In the genomic region with DNA sequence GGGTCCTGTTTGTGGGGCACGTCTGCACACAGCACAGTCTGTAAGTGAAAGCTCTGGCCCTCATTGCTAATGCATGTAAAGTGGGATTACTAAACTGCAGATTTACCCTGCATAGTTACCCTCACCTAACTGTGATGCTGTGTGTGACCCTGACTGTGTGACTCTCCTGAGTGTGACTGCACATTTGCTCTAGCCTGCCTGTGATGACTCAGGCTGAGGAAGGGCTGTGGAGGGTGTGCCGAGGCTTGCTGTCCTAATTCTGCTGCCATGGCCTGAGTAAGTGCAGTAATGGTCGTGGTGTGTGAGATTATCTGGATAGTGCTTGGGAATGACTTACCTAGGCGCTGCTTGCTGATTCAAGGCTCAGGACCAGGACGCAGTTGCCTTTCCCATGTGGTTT, we compare ENCODE assay signal across 20 mouse cellular contexts. TPM values are rescaled to one million over a fixed set of nuclear protein-coding genes. Genes with fewer than 3 reads are reported as not detected.
DNase-seq lines count a peak whose midpoint lies in the region; ATAC-seq and TF ChIP-seq lines count a peak whose summit lies in the region.
"Had no signal": no experiment of that assay in that cellular context is flagged by ENCODE, and none has a peak within 500 bp of the region (broad histone marks: within the 10 kb centered on the region; RNA-seq: fewer than 3 reads in every experiment).

No protein-coding gene starts in this region.

- no peak overlapping the region for H3K27ac ChIP-seq in embryonic facial prominence, embryonic 12.5 days
- H3K27ac ChIP-seq in embryonic facial prominence, embryonic 10.5 days (replicated peaks), result no peak overlapping the region
- no peak overlapping the region for H3K27ac ChIP-seq in heart, adult 2 months
- H3K27ac ChIP-seq: embryonic facial prominence, embryonic 13.5 days; forebrain, embryonic 13.5 days; heart, embryonic 13.5 days; hindbrain, embryonic 15.5 days had no signal

- peak; percentile 10; the same call in 1 of the 2 replicates for ATAC-seq in embryonic facial prominence, embryonic 12.5 days (ENCODE audit: insufficient number of reproducible peaks, insufficient read depth, low FRiP score, low TSS enrichment)
- ATAC-seq: forebrain, embryonic 13.5 days; forebrain, postnatal 0 days; intestine, embryonic 16.5 days had no signal

- DNase-seq in embryonic facial prominence, embryonic 10.5 days (ENCODE audit: low spot score), result no peak
- peak; percentile 14 for DNase-seq in NIH3T3 (ENCODE audit: low read depth)
- peak; percentile 20 for DNase-seq in adrenal gland, postnatal 25 days
- DNase-seq in lung, adult 2 months, result no peak
- DNase-seq in c-Kit-positive CD71-positive TER-119-positive erythroid progenitor cells, embryonic 14.5 days (ENCODE audit: low spot score), result no peak
- no peak for DNase-seq in heart, adult 2 months
- DNase-seq: cerebellum, adult 2 months; cerebellum, postnatal 10 days; embryo, embryonic 11 days; forebrain, postnatal 0 days; gastrocnemius, postnatal 14 days; heart, postnatal 36 days; kidney, adult 2 months had no signal

- no peak for TF ChIP-seq POLR2A in lung, adult 2 months (IDR thresholded peaks at IDR 0.05; ENCODE audit: borderline replicate concordance, extremely low read depth, low read depth, low read length)
- TF ChIP-seq POLR2A in heart, adult 2 months (IDR thresholded peaks at IDR 0.05; ENCODE audit: insufficient read depth, low read depth, low read length), result no peak

- no peak overlapping the region for H3K9ac ChIP-seq in embryonic facial prominence, embryonic 12.5 days
- H3K9ac ChIP-seq in heart, adult 2 months (ENCODE audit: low read depth, low read length), result no peak overlapping the region
- H3K9ac ChIP-seq: embryonic facial prominence, embryonic 13.5 days; forebrain, embryonic 13.5 days; forebrain, postnatal 0 days; heart, embryonic 13.5 days; hindbrain, embryonic 15.5 days had no signal

- H3K27me3 ChIP-seq in embryonic facial prominence, embryonic 12.5 days, result no peaks in the 10 kb centered on the region
- H3K27me3 ChIP-seq in embryonic facial prominence, embryonic 10.5 days (replicated peaks; ENCODE audit: low read depth, poor library complexity, severe bottlenecking), result no peaks in the 10 kb centered on the region
- no peaks in the 10 kb centered on the region for H3K27me3 ChIP-seq in heart, adult 2 months (ENCODE audit: control insufficient read depth, insufficient read depth, low read length)
- H3K27me3 ChIP-seq: embryonic facial prominence, embryonic 13.5 days; forebrain, embryonic 13.5 days; heart, embryonic 13.5 days; hindbrain, embryonic 15.5 days had no signal

- H3K79me2 ChIP-seq in heart, adult 2 months (replicated peaks; ENCODE audit: control insufficient read depth, insufficient read depth, low read length), result no peaks in the 10 kb centered on the region

- no peak for TF ChIP-seq EP300 in heart, adult 2 months (IDR thresholded peaks at IDR 0.05; ENCODE audit: insufficient read depth, low read depth, low read length)

- intact Hi-C loops in heart, adult 2 months (cut with DNase I), result no loop called here

- WGBS in embryonic facial prominence, embryonic 12.5 days, result 70% methylated on average over 5 of the region's 5 CpGs
- WGBS in embryonic facial prominence, embryonic 10.5 days, result 75% methylated on average over 5 of the region's 5 CpGs
- 77% methylated on average over 5 of the region's 5 CpGs for WGBS in lung, adult 2 months
- WGBS in heart, adult 2 months, result 71% methylated on average over 5 of the region's 5 CpGs

- H3K4me3 ChIP-seq in embryonic facial prominence, embryonic 12.5 days, result no peak overlapping the region
- H3K4me3 ChIP-seq in embryonic facial prominence, embryonic 10.5 days, result no peak overlapping the region
- no peak overlapping the region for H3K4me3 ChIP-seq in lung, adult 2 months (replicated peaks; ENCODE audit: extremely low read depth, low read depth, low read length)
- no peak overlapping the region for H3K4me3 ChIP-seq in heart, adult 2 months
- H3K4me3 ChIP-seq: embryonic facial prominence, embryonic 13.5 days; forebrain, embryonic 13.5 days; heart, embryonic 13.5 days; hindbrain, embryonic 15.5 days had no signal

- no peaks in the 10 kb centered on the region for H3K9me3 ChIP-seq in embryonic facial prominence, embryonic 12.5 days
- H3K9me3 ChIP-seq in embryonic facial prominence, embryonic 10.5 days, result no peaks in the 10 kb centered on the region
- H3K9me3 ChIP-seq: embryonic facial prominence, embryonic 13.5 days; forebrain, embryonic 13.5 days; heart, embryonic 13.5 days; hindbrain, embryonic 15.5 days had no signal

- H3K4me1 ChIP-seq in embryonic facial prominence, embryonic 12.5 days, result no peaks in the 10 kb centered on the region
- H3K4me1 ChIP-seq in embryonic facial prominence, embryonic 10.5 days, result no peaks in the 10 kb centered on the region
- no peaks in the 10 kb centered on the region for H3K4me1 ChIP-seq in lung, adult 2 months (ENCODE audit: control insufficient read depth, insufficient read depth, low read length)
- no peaks in the 10 kb centered on the region for H3K4me1 ChIP-seq in heart, adult 2 months (ENCODE audit: control insufficient read depth, insufficient read depth, low read length)
- H3K4me1 ChIP-seq: embryonic facial prominence, embryonic 13.5 days; forebrain, embryonic 13.5 days; heart, embryonic 13.5 days; hindbrain, embryonic 15.5 days had no signal

- H3K4me2 ChIP-seq in embryonic facial prominence, embryonic 12.5 days (replicated peaks), result no peak overlapping the region
- H3K4me2 ChIP-seq: embryonic facial prominence, embryonic 13.5 days; forebrain, embryonic 13.5 days; heart, embryonic 13.5 days; hindbrain, embryonic 15.5 days had no signal

- H3K36me3 ChIP-seq in embryonic facial prominence, embryonic 12.5 days, result no peaks in the 10 kb centered on the region
- H3K36me3 ChIP-seq in embryonic facial prominence, embryonic 10.5 days (replicated peaks), result no peaks in the 10 kb centered on the region
- no peaks in the 10 kb centered on the region for H3K36me3 ChIP-seq in heart, adult 2 months (ENCODE audit: control insufficient read depth, insufficient read depth, low read length)
- H3K36me3 ChIP-seq: embryonic facial prominence, embryonic 13.5 days; heart, embryonic 13.5 days; hindbrain, embryonic 15.5 days had no signal

- no peak for TF ChIP-seq CTCF in lung, adult 2 months (IDR thresholded peaks at IDR 0.05; ENCODE audit: insufficient read depth, low read length)
- no peak for TF ChIP-seq CTCF in heart, adult 2 months (IDR thresholded peaks at IDR 0.05)

RNA-seq across cellular contexts. Expression of a gene that starts 52.2 kb away (rescaled TPM):
- 3.1 and 3.8 TPM in 2 replicates for polyA plus RNA-seq in embryonic facial prominence, embryonic 12.5 days (2016; fragmentation: Nextera tagmentation; extraction: Ambion mirVana)
- 0.52 and 1.0 TPM in 2 replicates for polyA plus RNA-seq in embryonic facial prominence, embryonic 10.5 days (2016; fragmentation: Nextera tagmentation; extraction: Ambion mirVana)
- total RNA-seq in adrenal gland, postnatal 25 days (2021), result 0.90 and 1.1 TPM in 2 replicates
- 0.19 and 0.26 TPM in 2 replicates for polyA plus RNA-seq in lung, adult 2 months (2012; rRNA removed)
- 1 to 10 TPM in 1 of 2 experiments, under 1 TPM in 1; 0.94 to 1.3 TPM for total RNA-seq in heart, adult 2 months (2021)
- 1.2 and 1.9 TPM in 2 replicates for polyA plus RNA-seq in heart, adult 2 months (2012; rRNA removed)
- total RNA-seq: common myeloid progenitor, adult 5-6 weeks had no signal

Comparison
In these comparisons a context has a peak if more than half of its experiments do, and no peak if none do; other contexts are left out.
1. DNase-seq: peak in NIH3T3 (single experiment) and adrenal gland, postnatal 25 days (single experiment); none in embryonic facial prominence, embryonic 10.5 days (single experiment), lung, adult 2 months (single experiment), c-Kit-positive CD71-positive TER-119-positive erythroid progenitor cells, embryonic 14.5 days (single experiment) and heart, adult 2 months (0 of 2).